Mouse (Mus musculus): ENCODE results near the gene Pigp.
"Not testable (repeated sequence)": the region's sequence is repeated elsewhere in the genome, so short reads cannot be mapped to it uniquely, and the experiment has no call there.

Pigp gene

DNA sequence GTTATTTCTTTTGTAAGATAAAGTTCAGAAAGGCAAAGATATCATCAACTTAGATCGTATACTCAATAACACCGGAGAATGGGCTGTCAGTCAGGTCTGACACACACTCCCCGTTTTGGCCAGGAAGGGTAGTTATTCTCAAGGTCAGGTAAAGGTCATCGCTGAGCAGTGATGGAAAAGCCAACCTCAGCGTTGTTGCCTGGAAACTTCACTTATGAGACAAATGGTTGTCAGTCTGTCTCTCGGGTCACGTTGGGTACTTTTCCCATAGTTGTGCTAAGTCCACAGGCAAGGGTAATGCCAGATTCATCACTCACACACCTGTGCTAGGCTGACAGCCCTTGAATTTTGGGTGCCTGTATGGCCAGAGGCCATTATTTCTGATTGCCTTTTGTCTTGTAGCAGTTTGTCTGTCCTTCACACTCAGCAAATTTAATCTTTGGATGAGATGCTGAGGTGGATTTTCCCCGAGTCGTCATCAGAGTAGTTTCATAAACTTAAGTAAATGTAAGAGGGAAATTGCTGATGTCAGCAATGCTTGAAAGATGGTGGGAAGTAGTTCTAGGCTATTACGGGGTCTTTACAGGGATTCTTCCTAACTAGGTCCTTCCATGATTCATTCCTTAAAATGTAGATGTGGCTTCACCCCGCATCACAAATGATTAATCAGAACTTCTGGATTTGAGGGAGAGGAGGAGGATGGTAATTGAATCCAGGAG is 14.7 kb downstream of the Pigp start:
- no peak for DNase-seq

DNA sequence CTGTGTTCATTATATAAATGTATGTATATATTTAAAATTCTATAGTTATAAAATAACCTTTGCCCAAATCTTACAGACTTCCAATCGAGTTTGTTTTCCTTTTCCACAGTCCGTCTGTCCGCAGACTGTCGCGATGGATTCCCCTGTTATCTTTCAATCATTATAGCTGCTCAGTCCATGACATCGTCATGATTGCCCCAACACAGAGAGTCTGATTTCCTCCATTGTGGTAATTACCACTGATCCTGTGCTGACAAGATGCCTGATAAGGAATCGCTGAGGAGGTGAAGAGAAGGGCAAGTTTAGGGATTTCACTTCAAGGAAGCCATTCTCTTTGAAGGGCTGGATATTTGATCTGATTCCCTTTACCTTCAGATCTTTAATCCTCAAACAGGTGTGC is 15.6 kb downstream of the Pigp start:
- DNase-seq = no peak

DNA sequence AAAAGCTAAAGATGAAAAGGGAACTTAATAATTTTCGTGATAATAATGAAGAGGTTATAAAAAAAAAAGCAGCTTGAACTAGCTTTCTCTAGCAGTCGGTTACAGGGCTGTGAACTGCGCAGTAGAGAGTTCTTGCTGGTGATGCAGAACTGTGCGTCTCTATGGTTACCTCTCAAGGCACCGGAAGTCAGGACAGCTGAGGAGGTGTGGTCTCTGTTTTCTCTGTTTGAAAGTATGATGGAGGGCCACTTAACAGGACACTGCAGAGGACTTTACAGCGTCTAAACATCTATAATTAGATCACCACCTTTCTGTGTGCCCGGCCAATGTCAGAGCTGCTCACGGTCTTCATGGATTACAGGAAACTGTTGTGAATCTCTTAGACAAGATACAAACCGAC is 17.2 kb downstream of the Pigp start:
- no peak for DNase-seq

DNA sequence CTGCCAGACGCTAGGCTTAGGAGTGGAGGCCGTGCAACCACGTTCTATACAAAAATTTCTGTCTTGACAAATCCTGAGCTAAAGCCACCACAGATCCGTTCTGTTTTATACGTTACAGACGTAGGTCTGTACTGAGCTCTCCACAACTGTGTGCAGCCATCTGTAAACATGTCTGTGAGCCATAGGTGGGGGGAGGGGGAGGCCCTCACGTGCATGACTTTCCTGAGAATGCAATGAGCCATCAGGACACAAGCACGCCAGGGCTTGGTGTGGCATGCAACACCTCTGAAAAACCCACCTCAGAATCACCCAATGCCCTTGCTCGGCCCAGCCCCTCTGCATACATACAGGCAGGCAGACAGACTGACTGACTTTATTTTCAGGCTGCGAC is 21.4 kb downstream of the Pigp start:
- DNase-seq = no peak

DNA sequence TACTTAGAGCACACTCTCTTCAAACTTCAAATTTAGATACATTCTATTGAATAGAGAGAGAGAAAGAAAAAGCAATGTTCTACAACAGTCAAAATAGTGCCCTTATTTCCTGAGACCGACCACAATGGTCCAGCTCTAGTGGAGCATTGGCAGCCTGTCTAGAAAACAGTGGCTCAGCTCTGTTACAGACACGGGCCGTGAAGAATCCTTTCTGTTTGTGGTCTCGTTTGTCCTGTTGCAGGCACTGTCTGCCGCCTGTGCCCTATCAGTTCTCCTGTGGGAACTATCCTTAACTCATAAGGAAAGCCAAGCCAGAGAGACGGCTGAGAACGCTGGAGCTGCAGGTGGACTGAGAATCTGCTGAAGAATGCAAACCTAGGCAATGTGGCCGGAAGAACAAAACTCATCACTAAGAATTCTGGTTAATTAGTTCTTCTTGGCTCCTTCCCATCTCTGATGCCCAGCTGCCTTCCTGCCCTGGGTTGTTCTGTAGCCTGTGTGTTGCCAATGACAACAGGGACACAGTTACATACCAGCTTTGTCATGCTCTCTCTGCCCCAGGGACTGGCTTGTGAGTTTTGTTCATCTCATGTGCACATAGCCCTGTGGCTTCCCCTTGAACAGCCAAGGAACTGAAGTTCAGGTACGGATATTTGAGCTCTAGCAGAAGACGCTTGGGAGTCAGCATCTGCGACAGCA is 21.9 kb downstream of the Pigp start:
- peak; percentile 38 to 46 for DNase-seq

DNA sequence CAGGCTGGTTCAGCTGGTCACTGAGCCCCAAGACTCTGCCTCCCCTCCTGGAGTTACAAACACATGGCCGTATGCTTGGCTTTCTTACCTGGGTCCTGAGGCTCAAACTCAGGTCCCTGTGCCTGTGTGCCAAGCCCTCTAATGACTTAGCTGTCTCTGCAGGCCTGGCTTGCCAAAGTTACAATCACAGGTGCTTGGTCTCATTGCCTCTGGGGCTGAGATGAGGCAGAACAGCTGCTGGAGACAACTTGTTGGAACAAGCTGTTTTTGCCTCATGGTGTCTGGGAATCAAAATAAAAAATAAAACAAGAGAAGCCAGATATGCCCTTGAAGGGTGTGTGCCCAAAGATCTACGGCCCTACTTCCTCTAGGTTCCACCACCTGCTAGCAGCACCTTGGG is 22.9 kb downstream of the Pigp start:
- no peak for DNase-seq

DNA sequence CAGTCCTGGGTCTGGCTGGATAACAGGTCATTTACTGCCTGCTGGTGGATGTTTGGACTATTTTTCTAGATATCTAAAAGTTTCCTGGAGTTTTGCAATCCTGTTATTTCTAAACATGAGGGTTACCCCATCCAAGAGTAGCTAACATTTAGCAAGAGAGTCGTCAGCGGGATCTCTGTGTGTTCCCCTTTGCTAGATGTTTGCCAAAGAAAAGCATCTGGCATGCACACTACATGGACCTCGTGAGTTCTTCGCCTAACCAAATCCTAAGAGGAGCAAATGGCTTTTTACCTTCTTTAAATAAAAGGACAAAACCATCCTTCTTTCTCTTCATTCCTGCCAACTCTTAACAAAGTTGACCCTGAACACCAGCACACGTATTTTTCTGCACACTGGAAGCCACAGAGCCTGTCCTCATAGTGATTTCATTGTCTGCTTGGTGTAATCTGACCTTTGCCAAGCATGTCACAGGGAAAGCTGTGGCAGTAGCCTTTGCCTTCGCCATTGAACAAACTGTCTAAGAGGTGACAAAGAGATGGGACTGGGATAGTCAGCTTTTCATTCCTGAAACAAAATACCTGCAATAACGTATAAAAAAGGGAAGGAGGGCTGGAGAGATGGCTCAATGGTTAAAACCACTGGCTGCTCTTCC is 24.4 kb downstream of the Pigp start:
- DNase-seq = no peak

DNA sequence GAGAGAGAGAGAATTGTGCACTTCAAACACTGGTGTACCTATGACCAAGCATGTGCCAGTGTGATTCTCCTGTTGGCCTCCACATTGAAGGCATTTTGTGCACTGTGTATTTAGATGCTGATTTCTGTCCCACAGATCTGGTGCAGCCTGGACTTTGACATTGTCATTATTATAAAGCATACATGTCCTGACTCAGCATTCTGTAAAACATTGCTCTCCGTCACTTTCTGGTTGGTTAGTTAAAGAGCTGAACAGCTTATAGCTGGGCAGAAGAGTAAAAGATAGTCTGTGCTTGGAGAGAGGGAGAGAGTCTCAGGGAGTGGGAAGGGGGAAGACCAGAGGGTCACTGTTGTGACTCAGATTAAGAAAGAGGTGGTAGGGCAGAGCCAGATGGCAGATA is 25.9 kb downstream of the Pigp start:
- no peak for DNase-seq

DNA sequence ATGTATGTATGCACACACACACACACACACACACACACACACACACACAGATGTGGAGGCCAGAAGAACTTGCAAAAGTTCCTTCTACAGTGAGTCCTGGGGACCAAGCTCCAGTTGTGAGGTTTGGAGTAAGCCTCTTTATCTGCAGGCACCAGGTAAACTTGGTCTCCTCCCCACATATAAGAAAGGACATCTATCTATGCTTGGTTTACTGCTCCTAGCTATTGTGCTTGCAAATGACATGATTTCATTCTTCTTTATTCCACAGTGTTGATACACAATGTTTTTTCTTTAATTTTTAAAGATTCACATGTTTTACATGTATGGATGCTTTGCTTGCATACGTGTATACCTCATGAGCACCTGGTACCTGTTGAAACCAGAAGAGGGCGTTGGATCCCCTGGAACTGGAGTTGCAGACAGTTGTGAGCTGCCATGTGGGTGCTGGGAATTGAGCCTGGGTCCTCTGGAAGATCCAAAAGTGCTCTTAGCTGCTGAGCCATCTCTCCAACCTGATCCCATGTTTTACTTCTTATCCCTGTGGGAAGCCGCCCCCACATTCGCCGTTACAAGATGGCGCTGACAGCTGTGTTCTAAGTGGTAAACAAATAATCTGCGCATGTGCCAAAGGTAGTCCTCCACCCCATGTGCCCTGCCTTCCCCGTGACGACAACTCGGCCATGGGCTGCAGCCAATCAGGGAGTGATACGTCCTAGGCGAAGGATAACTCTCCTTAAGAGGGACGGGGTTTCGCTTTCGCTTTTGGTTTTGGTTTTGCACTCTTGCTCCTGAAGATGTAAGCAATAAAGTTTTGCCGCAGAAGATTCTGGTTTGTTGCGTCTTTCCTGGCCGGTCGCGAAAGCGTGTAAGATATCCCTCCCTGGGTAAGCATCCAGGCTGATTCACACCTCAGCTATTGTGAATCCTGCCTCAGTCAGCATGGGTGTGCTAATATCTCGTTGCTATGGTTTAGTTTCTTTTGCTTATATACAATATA is 32.2 kb downstream of the Pigp start:
- not testable (repeated sequence) for DNase-seq

DNA sequence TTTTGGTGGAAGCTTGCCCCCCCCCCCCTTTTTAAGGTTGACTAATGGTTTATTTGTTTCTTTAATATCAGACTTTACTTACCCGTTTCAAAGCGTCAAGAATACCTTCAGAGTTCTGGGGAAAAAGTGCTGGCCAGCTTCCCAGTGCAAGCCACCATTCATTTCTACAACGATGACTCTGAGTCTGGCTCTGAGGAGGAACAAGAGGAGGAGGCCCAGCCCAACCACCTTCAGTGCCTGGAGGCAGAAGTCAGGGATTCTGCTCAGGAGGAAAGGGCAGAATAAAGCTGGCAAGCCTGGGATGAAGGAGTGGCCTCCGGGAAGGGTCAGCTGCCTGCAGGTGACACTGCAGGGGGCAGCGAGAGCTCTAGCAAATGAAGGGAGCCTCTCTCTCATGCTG is 36.0 kb downstream of the Pigp start:
- DNase-seq = no peak

DNA sequence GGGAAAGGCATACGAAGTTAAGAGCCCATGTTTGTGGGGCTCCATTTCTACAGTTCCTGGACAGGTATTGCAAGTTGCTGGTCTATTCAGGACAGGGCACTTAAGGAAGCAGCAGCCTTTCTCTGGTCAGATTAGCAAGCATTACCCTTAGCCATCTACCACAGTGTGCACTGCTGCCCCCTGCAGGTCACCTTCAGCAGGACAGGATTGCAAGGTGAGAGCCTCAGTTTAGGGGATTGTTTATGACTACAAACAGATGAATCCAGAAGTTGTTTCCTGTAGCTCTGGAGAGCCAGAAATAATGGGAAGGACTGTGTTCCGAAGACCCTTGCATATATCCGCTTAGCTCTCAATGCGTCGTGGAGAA is 39.8 kb downstream of the Pigp start:
- peak; percentile 53 to 80 for DNase-seq

DNA sequence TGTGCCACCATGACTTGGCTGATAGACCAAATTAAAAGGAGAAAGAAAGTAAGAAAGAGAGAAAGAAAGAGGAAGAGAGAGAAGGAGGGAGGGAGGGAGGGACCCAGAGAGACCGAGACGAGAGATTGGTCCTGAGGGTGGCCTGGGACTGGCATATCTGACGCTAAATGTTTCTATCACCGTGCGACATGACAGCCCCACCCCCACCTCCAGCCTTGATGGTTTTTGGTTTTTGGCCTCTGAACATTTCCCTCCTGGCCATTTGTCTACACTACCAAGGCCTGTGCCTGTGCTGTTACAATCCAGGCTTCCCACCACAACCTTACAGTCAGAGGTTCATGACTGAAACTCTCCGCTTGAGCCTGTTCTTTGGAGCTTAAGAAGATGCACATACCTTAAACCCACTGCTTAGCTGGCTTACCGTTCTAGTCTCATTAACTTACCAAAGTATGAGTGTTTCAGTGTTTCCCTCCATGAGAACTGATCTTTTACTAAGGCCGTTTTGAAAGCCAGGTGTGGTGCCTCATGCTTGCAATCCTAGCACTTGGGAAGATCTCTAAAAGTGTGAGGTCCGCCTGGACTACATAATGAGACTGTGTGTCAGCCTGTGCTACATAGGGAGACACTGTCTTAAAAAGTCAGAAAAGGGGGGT is 40.3 kb downstream of the Pigp start:
- no peak for DNase-seq

DNA sequence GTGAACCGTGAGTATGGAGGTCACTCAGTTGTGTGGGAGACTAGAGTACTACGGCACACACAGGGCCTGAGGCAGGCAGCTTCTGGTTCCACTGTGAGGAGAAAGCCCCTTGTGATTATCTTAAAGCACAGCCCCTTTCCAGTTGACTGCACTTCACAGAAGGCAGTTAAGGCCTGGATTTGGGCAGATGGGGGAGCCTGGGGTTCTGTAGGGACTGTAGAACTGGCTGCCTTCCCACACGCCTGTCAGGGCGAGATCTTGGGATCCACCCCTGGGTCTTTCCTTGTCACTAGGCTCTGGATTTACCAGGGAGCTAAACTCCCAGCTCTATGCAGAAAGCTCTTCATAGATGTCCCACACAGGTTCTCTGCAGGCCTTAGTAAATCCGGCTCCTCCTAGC is 41.2 kb downstream of the Pigp start:
- no peak for DNase-seq

DNA sequence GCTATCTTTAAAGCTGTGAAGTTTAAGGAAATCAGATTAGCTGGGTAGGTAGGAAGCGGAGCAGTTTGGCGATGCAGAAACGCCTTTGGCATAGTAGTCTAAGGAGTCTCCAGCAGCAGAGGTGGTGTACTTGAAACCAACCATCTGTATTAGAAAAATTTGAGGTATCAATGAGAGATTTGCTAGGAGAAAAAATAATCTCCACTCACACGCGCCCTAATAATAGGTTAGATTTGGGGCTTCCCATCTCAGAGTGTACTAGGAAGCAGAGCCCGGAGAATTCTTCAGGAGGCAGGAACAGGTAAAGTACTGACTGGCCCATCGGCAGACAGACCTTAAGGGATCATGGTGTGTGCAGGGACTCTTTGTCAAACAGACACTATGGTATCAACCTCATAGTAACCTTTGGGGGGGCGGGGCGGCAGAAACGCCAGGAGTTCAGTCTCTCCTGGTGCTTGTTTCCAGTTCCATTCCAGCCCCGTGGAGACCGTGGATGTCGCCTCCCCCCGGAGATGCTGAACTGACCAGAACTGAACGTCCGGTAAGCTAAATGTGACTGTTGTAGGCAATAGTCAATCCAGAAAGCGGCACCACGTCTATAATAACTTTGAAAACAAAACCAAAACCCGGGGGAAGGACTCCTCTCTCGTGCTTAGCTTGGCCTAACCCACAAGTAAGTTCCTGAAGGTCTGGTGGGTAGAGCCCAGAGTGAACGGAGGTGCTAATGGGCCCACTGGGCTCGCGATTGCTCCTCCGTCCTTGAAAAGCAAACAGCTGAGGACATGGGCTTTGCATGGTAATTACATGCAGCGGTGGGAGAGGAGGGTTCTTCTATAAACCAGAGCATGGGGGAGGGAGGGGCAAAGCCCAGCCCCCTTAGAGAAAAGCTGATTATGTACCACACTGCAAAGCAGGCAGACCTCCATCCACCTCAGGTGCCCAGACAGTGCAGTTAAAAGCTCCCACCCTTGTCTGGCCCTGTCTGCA is 42.5 kb downstream of the Pigp start:
- no peak for DNase-seq

DNA sequence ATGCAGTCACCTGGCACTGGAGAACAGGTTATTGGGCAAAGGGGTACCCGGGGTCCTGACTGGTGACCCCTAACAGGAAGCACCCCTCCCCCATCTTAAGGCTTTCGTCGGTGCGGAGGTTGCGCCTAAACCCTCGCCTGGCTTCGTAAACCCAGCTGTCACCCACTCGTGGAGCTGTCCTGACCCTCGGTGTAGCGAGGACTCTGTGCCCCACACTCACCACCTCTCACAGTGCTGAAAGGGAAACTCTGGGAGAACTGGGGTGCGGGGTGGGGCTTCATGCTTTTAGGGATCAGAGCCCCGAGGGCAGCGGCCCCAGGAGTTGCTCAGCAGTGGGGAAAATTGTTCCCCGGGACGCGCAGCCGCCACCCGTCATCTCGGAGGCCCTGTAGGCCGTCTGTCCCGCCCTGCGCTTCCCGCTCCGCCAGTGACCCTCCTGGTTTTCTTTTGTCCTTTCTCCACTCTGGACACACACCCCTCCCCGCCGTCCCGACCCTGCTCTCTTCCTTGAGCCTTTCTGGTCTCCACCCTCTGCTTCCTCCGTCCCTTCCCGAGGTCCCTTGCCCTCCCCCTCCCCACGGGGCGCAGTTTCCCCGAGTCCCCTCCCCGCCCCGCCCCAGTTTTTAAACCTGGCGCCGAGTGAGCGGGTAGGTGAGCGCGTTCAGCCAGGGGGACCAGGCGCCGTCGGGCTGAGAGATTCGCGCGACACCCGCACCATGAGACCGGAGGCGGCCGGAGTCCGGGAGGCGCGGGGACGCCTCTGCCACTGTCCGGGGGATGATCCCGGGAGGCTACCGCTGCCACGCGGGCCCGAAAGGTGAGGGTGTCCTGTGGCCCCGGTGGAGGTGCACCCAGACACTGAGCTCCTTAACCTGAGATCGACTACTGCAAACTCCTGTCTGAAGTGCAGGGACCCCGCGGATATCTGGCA is 43.6 kb downstream of the Pigp start, which contains the start of gene Ripply3:
Ripply3 (plus strand) TSS at position 640 of the 931 bp plus-strand sequence.
- DNase-seq = peak; percentile 67 to 69

DNA sequence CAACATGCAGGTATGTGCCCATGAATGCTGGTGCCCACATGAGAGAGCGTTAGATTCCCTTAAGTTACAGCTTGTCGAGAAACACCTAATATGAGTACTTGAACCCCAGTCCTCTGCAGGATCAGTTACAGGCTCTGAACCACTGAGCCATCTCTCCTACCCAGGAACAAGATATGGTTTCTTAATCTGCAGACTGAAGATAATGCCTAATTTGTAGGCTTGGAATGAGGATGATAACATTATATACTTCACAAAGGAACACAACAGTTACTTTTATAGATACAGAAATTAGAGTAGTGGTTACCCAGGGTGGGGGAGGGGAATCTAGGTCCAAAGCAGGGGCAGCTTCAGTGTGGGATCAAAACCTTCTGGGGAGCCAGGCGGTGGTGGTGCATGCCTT is 45.6 kb downstream of the Pigp start:
- no peak for DNase-seq

DNA sequence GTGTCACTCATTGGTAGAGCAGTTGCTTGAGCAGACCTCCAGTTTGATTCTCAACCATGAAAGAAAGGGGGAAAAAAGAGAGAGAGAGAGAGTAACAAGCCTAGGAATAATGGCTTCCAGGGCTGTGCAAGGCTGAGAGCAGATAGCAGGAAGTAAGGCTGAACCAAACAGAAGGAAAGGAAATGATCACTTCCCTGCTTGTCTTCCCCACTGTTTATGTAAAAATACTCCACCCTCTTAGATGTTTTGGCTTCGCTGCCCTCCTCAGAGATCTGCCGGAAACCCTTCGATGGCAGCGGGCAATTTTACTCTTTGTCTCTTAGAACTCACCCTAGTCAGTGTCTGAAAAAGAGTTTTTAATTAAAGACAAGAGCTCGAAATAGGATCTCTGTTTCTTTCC is 48.0 kb downstream of the Pigp start:
- DNase-seq = no peak

DNA sequence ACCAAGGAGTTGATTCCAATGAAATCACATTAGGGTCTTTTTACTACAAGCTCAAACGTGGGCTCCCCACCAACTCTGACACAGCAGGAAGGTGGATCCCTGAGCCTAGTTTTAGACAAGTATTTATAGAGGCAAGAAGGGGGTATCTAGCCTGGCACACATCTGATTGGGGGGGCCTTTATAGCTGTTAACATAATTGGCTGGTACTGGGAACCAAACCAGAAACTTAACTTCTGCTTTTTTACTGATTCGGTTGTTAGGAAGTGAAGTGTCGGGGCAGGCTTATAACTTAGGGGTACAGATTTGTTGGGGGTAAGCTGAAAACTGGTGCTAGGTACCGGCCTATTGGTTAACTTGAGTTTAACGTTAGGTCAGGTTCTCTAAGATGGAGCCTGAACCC is 51.4 kb downstream of the Pigp start:
- no peak for DNase-seq

DNA sequence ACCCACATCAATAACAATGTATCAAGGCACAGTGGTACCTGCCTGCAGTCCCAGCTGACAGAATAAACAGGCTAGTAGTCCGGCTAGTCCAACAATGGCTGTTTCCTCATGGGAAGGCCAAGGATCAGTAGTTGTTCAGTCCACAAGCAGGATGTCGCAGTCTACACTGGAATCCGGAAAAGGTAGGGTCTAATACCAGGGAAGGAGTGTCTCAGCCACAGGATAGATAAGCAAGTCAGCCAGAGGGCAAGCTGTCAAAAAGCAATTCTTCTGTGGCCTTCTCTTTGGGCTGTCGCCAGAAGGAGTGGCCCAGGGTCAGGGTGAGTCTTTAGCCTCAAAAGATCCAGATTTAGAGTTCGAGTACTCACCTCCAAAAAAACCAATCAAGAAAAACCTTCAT is 53.9 kb downstream of the Pigp start:
- peak; percentile 70 to 78 for DNase-seq

DNA sequence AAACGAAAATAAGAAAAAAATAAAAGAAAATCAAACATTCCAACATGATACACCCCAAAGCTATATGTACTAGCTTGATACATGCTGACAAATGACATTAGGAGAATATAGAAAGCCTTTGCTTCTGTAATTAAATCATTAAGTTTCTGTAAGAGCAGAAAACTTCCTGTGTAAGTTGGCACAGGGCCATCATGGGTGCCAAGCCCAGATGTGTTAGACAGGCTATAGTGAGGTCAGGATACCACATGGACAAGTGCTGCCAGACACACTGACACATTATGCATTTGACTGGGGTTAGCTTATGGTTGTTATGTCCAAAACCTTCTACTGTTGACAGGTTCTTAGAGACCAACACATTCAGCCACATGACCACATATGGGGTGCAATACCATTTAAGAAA is 56.4 kb downstream of the Pigp start:
- DNase-seq = no peak
